Mouse (Mus musculus) adrenal gland, adult 18-20 months (tissue): ENCODE results near the gene Rbm47. TPM values are rescaled to one million over a fixed set of nuclear protein-coding genes. Genes with fewer than 3 reads are reported as not detected.

Experiments
- DNase-seq, 2 experiments: peaks; one replicate each; pipeline ENCODE4 v3.0.0; 2021 to 2022; ENCODE audit warnings: low spot score in 2 of 2
- total RNA-seq, 2 experiments: library from RNA; stranded (reverse); gene quantifications; 1 replicate in 1 of 2; 2 replicates in 1 of 2; pipeline ENCODE4 v1.2.3; 2021

Gene Rbm47
- total RNA-seq, 2 experiments from 2014 or later = 74.5 to 128 TPM

- DNase-seq = no peak
Measured at GRCm38 (mm10) chr5:66134578-66134977, 38.3 kb downstream of the Rbm47 start.

- DNase-seq = no peak
Measured at GRCm38 (mm10) chr5:66128948-66129347, 44.0 kb downstream of the Rbm47 start.

GRCm38 (mm10) chr5:66125418-66125817, 47.5 kb downstream of the Rbm47 start:
- no peak for DNase-seq

GRCm38 (mm10) chr5:66124931-66125330, 48.0 kb downstream of the Rbm47 start:
- DNase-seq = no peak

GRCm38 (mm10) chr5:66124089-66124400, 48.9 kb downstream of the Rbm47 start:
- no peak for DNase-seq

- DNase-seq = no peak
Measured at GRCm38 (mm10) chr5:66123295-66124088, 49.4 kb downstream of the Rbm47 start.

- DNase-seq = no peak
Measured at GRCm38 (mm10) chr5:66121255-66121654, 51.7 kb downstream of the Rbm47 start.

GRCm38 (mm10) chr5:66114751-66115150, 58.2 kb downstream of the Rbm47 start:
- DNase-seq = no peak

GRCm38 (mm10) chr5:66114208-66114607, 58.7 kb downstream of the Rbm47 start:
- DNase-seq = no peak

- no peak for DNase-seq
Measured at GRCm38 (mm10) chr5:66112059-66112458, 60.9 kb downstream of the Rbm47 start.

GRCm38 (mm10) chr5:66106372-66106771, 66.5 kb downstream of the Rbm47 start:
- no peak for DNase-seq

- no peak for DNase-seq
Measured at GRCm38 (mm10) chr5:66105946-66106345, 67.0 kb downstream of the Rbm47 start.

- no peak for DNase-seq
Measured at GRCm38 (mm10) chr5:66105366-66105765, 67.6 kb downstream of the Rbm47 start.

- no peak for DNase-seq
Measured at GRCm38 (mm10) chr5:66103386-66103785, 69.5 kb downstream of the Rbm47 start.

- DNase-seq = no peak
Measured at GRCm38 (mm10) chr5:66102821-66103220, 70.1 kb downstream of the Rbm47 start.

GRCm38 (mm10) chr5:66101577-66101976, 71.3 kb downstream of the Rbm47 start:
- no peak for DNase-seq

- no peak for DNase-seq
Measured at GRCm38 (mm10) chr5:66100322-66100721, 72.6 kb downstream of the Rbm47 start.

GRCm38 (mm10) chr5:66098094-66098871, 74.6 kb downstream of the Rbm47 start:
- no peak for DNase-seq

- DNase-seq = no peak
Measured at GRCm38 (mm10) chr5:66096081-66096480, 76.8 kb downstream of the Rbm47 start.

GRCm38 (mm10) chr5:66095166-66095565, 77.8 kb downstream of the Rbm47 start:
- DNase-seq = no peak

- DNase-seq = no peak
Measured at GRCm38 (mm10) chr5:66090037-66090436, 82.9 kb downstream of the Rbm47 start.

GRCm38 (mm10) chr5:66089600-66089999, 83.3 kb downstream of the Rbm47 start:
- no peak for DNase-seq

- no peak for DNase-seq
Measured at GRCm38 (mm10) chr5:66088902-66089295, 84.0 kb downstream of the Rbm47 start.
